Mouse (Mus musculus): ENCODE measurements around the gene Anks4b.

GRCm38 (mm10) chr7:120128951-120129350, 44.7 kb upstream of the Anks4b start:
- no peak for TF ChIP-seq TAL1 (IDR thresholded peaks at IDR 0.05; ENCODE audit: low read length)
- no peak for TF ChIP-seq GATA1 (IDR thresholded peaks at IDR 0.05; ENCODE audit: low read length)

All from erythroblast, embryonic 14.5 days (primary cell).